Mouse (Mus musculus): ENCODE data around the gene Teddm1a.

DNA sequence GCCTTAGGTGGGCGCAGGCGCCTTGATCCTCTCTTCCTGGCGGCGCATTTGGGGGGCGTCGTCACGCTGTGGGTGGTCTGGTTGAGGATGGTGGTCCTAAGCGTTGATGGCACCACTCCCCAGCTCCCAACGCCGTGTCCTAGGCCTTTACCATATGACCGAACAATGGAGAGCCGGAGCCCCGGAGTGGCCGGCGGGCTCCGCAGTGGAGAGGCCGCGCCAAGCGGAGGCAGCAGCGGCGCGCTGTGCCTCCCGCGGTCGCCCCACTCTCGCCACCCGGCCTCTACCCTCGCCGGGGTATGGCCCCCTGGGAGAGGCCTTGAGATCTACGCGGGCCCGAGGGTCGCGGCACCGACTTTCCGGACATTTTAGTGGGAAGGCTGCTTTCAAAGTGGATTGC lies 8.8 kb downstream of the Teddm1a start:
- TF ChIP-seq CTCF (conservative IDR thresholded peaks at IDR 0.05; ENCODE audit: insufficient read depth, insufficient read length, low read depth, low read length) (no peak), POLR2A (IDR thresholded peaks at IDR 0.05; ENCODE audit: low read depth, low read length) (no peak)
